Mouse (Mus musculus) myocyte (in vitro differentiated cells): ENCODE data around the gene Nipsnap1.

Source experiments
- MAX ChIP-seq: IDR thresholded peaks from one replicate; pipeline ENCODE4 v1.6.1; 2011; ENCODE audit warnings: low read depth, mild to moderate bottlenecking, control low read depth
- POLR2A ChIP-seq: IDR thresholded peaks from one replicate; pipeline ENCODE4 v1.6.1; 2011; ENCODE audit warnings: low read depth, mild to moderate bottlenecking, control low read depth, moderate library complexity; ENCODE audit not compliant: insufficient read length
- REST ChIP-seq: IDR thresholded peaks from one replicate; pipeline ENCODE4 v1.6.1; 2011; ENCODE audit warnings: mild to moderate bottlenecking, control low read depth, moderate library complexity; ENCODE audit not compliant: insufficient read depth, insufficient read length
- SRF ChIP-seq: IDR thresholded peaks from one replicate; pipeline ENCODE4 v1.6.1; 2011; ENCODE audit warnings: low read depth; ENCODE audit not compliant: control insufficient read depth, insufficient read length
- TCF12 ChIP-seq: IDR thresholded peaks from one replicate; pipeline ENCODE4 v1.6.1; 2011; ENCODE audit warnings: mild to moderate bottlenecking, control low read depth; ENCODE audit not compliant: poor library complexity, insufficient read depth, severe bottlenecking
- USF1 ChIP-seq: IDR thresholded peaks from one replicate; pipeline ENCODE4 v1.6.1; 2011; ENCODE audit warnings: low read depth, mild to moderate bottlenecking, control low read depth, moderate library complexity

DNA sequence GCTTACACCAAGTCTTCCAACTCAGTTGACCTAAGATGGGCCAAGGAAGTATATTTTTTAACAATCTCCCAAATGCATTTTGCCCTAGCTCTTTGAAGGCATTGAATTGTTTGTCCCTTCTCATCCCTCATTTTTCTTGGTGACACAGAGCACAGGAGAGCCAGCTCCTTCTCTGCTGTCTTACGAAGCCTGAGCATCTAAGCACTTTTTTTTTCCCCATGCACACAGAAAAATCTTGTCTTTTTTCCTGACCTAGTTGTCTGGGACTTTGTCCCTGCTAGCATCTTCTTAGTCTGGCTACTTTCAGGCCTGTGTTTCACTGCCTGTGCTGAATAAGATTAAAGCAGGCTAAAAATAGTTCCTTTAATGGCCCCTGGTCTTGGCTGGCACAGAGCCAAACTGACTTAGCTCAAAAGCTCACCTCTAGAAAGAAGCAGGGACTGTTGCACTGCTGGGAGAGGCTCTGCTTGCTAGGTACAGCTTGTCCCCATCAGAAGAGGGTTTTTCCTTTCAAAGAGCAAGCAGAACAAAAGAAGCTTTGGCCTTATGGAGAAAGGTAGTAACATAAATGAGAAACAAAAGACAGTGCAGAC, 57.4 kb downstream of the Nipsnap1 start:
- no peak for TF ChIP-seq MAX
- no peak for TF ChIP-seq USF1
- TF ChIP-seq POLR2A: no peak
- TF ChIP-seq TCF12: no peak
- no peak for TF ChIP-seq REST
- TF ChIP-seq SRF: no peak
